Mouse (Mus musculus): ENCODE results near the gene Ccdc74a. TPM values are rescaled to one million over a fixed set of nuclear protein-coding genes. Genes with fewer than 3 reads are reported as not detected.

Ccdc74a gene
- total and polyA plus RNA-seq, 2 experiments from 2014 or later: 22.5 to 35.5 TPM

- DNase-seq (ENCODE audit: low spot score) (no peak), ATAC-seq (ENCODE audit: low FRiP score) (no peak)
- no peak overlapping the region for H3K9ac ChIP-seq (replicated peaks; ENCODE audit: low read length, poor library complexity, severe bottlenecking)
- no peak for TF ChIP-seq CTCF (IDR thresholded peaks at IDR 0.05)
- no peaks in the 10 kb centered on the region for H3K27me3 ChIP-seq (ENCODE audit: insufficient read depth, low read length)
- peaks cover 56% of the 10 kb centered on the region for H3K36me3 ChIP-seq (ENCODE audit: insufficient read depth, low read length)
- no peak overlapping the region for H3K27ac ChIP-seq (ENCODE audit: low read depth, low read length)
- WGBS: 98% methylated on average over 5 of the region's 5 CpGs
- no peaks in the 10 kb centered on the region for H3K4me1 ChIP-seq (ENCODE audit: insufficient read depth, low read length)
- no peak overlapping the region for H3K4me2 ChIP-seq (ENCODE audit: low read depth, low read length, poor library complexity, severe bottlenecking)
- no peaks in the 10 kb centered on the region for H3K9me3 ChIP-seq (ENCODE audit: low read length)
- H3K4me3 ChIP-seq (ENCODE audit: low read depth, low read length): no peak overlapping the region
Observed at GRCm38 (mm10) chr16:17626269-17626555, 20.1 kb upstream of the Ccdc74a start.

GRCm38 (mm10) chr16:17632580-17632979 is 13.7 kb upstream of the Ccdc74a start:
- ATAC-seq (ENCODE audit: low FRiP score) (no peak), DNase-seq (ENCODE audit: low spot score) (no peak)
- Histone ChIP-seq H3K4me2 (ENCODE audit: low read depth, low read length, poor library complexity, severe bottlenecking) (no peak overlapping the region), H3K4me1 (ENCODE audit: insufficient read depth, low read length) (no peaks in the 10 kb centered on the region), H3K9me3 (ENCODE audit: low read length) (no peaks in the 10 kb centered on the region), H3K4me3 (ENCODE audit: low read depth, low read length) (no peak overlapping the region), H3K9ac (replicated peaks; ENCODE audit: low read length, poor library complexity, severe bottlenecking) (no peak overlapping the region), H3K27ac (ENCODE audit: low read depth, low read length) (no peak overlapping the region), H3K36me3 (ENCODE audit: insufficient read depth, low read length) (peaks cover 64% of the 10 kb centered on the region), H3K27me3 (ENCODE audit: insufficient read depth, low read length) (no peaks in the 10 kb centered on the region)
- WGBS: 100% methylated on average over 2 of the region's 2 CpGs
- TF ChIP-seq CTCF (IDR thresholded peaks at IDR 0.05): no peak

GRCm38 (mm10) chr16:17633481-17634181 is 12.6 kb upstream of the Ccdc74a start:
- Histone ChIP-seq H3K27me3 (ENCODE audit: insufficient read depth, low read length) (no peaks in the 10 kb centered on the region), H3K9ac (replicated peaks; ENCODE audit: low read length, poor library complexity, severe bottlenecking) (no peak overlapping the region), H3K4me3 (ENCODE audit: low read depth, low read length) (no peak overlapping the region), H3K9me3 (ENCODE audit: low read length) (no peaks in the 10 kb centered on the region), H3K4me2 (ENCODE audit: low read depth, low read length, poor library complexity, severe bottlenecking) (no peak overlapping the region), H3K27ac (ENCODE audit: low read depth, low read length) (no peak overlapping the region), H3K4me1 (ENCODE audit: insufficient read depth, low read length) (no peaks in the 10 kb centered on the region), H3K36me3 (ENCODE audit: insufficient read depth, low read length) (peaks cover 64% of the 10 kb centered on the region)
- peak; percentile 50; the same call in 1 of the 2 replicates for TF ChIP-seq CTCF (IDR thresholded peaks at IDR 0.05)
- ATAC-seq (ENCODE audit: low FRiP score) (no peak), DNase-seq (ENCODE audit: low spot score) (no peak)
- WGBS: 76% methylated on average over 8 of the region's 8 CpGs

- Histone ChIP-seq H3K27me3 (ENCODE audit: insufficient read depth, low read length) (no peaks in the 10 kb centered on the region), H3K4me2 (ENCODE audit: low read depth, low read length, poor library complexity, severe bottlenecking) (no peak overlapping the region), H3K4me3 (ENCODE audit: low read depth, low read length) (no peak overlapping the region), H3K4me1 (ENCODE audit: insufficient read depth, low read length) (no peaks in the 10 kb centered on the region), H3K36me3 (ENCODE audit: insufficient read depth, low read length) (peaks cover 63% of the 10 kb centered on the region), H3K27ac (ENCODE audit: low read depth, low read length) (no peak overlapping the region), H3K9me3 (ENCODE audit: low read length) (no peaks in the 10 kb centered on the region), H3K9ac (replicated peaks; ENCODE audit: low read length, poor library complexity, severe bottlenecking) (no peak overlapping the region)
- WGBS: 86% methylated on average over 2 of the region's 2 CpGs
- ATAC-seq (ENCODE audit: low FRiP score) (no peak), DNase-seq (ENCODE audit: low spot score) (no peak)
- no peak for TF ChIP-seq CTCF (IDR thresholded peaks at IDR 0.05)
Observed at GRCm38 (mm10) chr16:17636904-17637303, 9.4 kb upstream of the Ccdc74a start.

GRCm38 (mm10) chr16:17637610-17638009 is 8.7 kb upstream of the Ccdc74a start:
- peaks cover 62% of the 10 kb centered on the region for H3K36me3 ChIP-seq (ENCODE audit: insufficient read depth, low read length)
- WGBS: 81% methylated on average over 2 of the region's 2 CpGs
- no peaks in the 10 kb centered on the region for H3K4me1 ChIP-seq (ENCODE audit: insufficient read depth, low read length)
- no peak overlapping the region for H3K9ac ChIP-seq (replicated peaks; ENCODE audit: low read length, poor library complexity, severe bottlenecking)
- no peak overlapping the region for H3K4me2 ChIP-seq (ENCODE audit: low read depth, low read length, poor library complexity, severe bottlenecking)
- DNase-seq (ENCODE audit: low spot score) (no peak), ATAC-seq (ENCODE audit: low FRiP score) (no peak)
- H3K27me3 ChIP-seq (ENCODE audit: insufficient read depth, low read length): no peaks in the 10 kb centered on the region
- no peak overlapping the region for H3K4me3 ChIP-seq (ENCODE audit: low read depth, low read length)
- H3K9me3 ChIP-seq (ENCODE audit: low read length): no peaks in the 10 kb centered on the region
- peak; percentile 27 for TF ChIP-seq CTCF (IDR thresholded peaks at IDR 0.05)
- H3K27ac ChIP-seq (ENCODE audit: low read depth, low read length): no peak overlapping the region

GRCm38 (mm10) chr16:17638036-17638628 is 8.1 kb upstream of the Ccdc74a start:
- no peaks in the 10 kb centered on the region for H3K9me3 ChIP-seq (ENCODE audit: low read length)
- no peak overlapping the region for H3K9ac ChIP-seq (replicated peaks; ENCODE audit: low read length, poor library complexity, severe bottlenecking)
- DNase-seq (ENCODE audit: low spot score) (no peak), ATAC-seq (ENCODE audit: low FRiP score) (no peak)
- H3K27me3 ChIP-seq (ENCODE audit: insufficient read depth, low read length): no peaks in the 10 kb centered on the region
- H3K4me3 ChIP-seq (ENCODE audit: low read depth, low read length): no peak overlapping the region
- no peaks in the 10 kb centered on the region for H3K4me1 ChIP-seq (ENCODE audit: insufficient read depth, low read length)
- peaks cover 61% of the 10 kb centered on the region for H3K36me3 ChIP-seq (ENCODE audit: insufficient read depth, low read length)
- no peak overlapping the region for H3K4me2 ChIP-seq (ENCODE audit: low read depth, low read length, poor library complexity, severe bottlenecking)
- H3K27ac ChIP-seq (ENCODE audit: low read depth, low read length): no peak overlapping the region
- no peak for TF ChIP-seq CTCF (IDR thresholded peaks at IDR 0.05)
- WGBS: 89% methylated on average over 9 of the region's 9 CpGs

All from midbrain, postnatal 0 days (tissue).